Mouse (Mus musculus): ENCODE results near the gene Arhgef6.

- TF ChIP-seq CTCF (IDR thresholded peaks at IDR 0.05; ENCODE audit: extremely low read depth, insufficient read depth, insufficient read length, insufficient replicate concordance), result no peak
- TF ChIP-seq POLR2A (IDR thresholded peaks at IDR 0.05; ENCODE audit: low read depth, low read length), result no peak
These were observed 123.0 kb downstream of the Arhgef6 start for GRCm38 (mm10) chrX:57215495-57215894.
